Mouse (Mus musculus): Measurements from ENCODE around the gene Sectm1a. TPM values are rescaled to one million over a fixed set of nuclear protein-coding genes. Genes with fewer than 3 reads are reported as not detected.

Gene Sectm1a
- polyA plus RNA-seq, 1 experiment: not detected

DNA sequence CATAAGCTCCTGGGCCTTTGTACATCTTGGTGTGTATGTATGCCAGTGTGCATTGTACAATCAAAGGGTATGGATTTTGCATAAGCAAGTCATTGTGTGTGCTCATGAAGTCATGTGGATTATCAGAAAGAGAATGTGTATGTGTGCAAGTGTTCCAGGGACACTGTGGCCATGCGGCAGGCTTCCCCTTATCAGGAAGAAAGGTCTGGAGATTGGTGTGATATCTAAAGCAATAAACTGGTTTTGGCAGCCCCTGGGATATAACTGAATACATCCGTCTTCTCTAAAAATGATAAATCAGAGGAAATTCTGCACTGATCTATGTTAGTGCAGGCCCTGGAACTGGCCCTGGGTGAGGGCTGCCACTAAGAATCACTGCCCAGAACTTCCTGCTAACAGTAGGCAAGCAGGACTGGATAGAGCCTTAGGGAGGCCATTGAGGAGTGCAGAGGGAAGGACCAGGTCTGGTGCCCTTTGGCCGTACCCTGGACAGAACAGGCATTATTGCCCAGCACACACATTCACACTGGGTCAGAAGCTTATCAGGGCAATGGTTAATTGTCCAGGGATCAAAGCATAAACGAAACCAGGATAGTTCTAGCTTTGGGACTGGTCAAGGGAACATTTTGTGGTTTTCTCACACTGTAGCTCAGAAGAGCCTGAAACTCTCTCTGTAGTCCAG lies 20.2 kb upstream of the Sectm1a start:
- no peaks in the 10 kb centered on the region for H3K27me3 ChIP-seq (ENCODE audit: control insufficient read depth, insufficient read depth, low read length)
- H3K4me3 ChIP-seq (replicated peaks; ENCODE audit: insufficient read depth, low read depth, low read length): no peak overlapping the region
- no peak overlapping the region for H3K27ac ChIP-seq (ENCODE audit: insufficient read depth, low read length)
- TF ChIP-seq CTCF (IDR thresholded peaks at IDR 0.05; ENCODE audit: borderline replicate concordance, insufficient read depth, low read depth, low read length) (no peak), POLR2A (IDR thresholded peaks at IDR 0.05; ENCODE audit: borderline replicate concordance, insufficient read depth, low read length) (no peak)
- no peak for DNase-seq
- WGBS: 91% methylated on average over 4 of the region's 4 CpGs
- no peaks in the 10 kb centered on the region for H3K4me1 ChIP-seq (ENCODE audit: control insufficient read depth, insufficient read depth, low read length)

DNA sequence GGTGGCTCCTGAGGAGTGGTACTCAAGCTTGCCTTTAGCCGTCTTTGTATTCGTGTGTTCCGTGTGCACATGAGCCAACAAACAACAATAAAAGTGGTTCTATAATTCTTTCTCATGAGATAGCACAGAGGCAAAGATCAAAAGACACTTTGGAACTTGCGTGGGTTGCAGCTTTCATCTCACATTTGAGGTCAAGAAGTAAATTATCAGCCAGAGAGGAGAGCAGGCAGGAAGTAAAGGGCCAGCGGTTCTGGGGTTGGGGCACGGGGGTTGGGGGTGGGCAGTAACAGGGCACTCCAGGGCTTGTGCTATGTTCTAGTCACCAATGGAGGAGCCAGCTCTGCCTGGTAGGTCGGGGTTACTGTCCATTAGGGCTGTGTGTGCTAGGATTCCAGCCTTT lies 19.7 kb upstream of the Sectm1a start:
- WGBS: 75% methylated on average over 7 of the region's 7 CpGs

DNA sequence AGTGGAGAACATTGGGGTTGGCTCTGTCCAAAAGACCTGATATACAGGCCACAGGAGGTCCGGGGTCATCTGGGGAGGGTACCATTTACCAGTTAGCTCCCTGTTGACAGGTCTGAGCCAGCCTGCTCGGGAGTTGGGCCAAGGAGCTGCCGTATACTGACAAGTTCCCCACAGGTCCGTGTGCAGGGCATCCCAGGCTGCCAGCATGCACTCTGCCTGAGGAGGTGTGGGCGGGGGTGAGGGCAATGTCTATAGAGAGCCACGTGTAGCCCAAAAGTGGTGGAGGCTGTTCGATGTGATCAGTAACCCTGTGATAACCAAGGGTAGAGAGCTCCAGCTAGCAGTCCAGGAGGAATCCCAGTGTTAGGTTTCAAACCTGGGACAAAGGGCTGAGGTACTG lies 18.7 kb upstream of the Sectm1a start:
- Histone ChIP-seq H3K4me1 (ENCODE audit: control insufficient read depth, insufficient read depth, low read length) (no peaks in the 10 kb centered on the region), H3K27ac (ENCODE audit: insufficient read depth, low read length) (no peak overlapping the region), H3K4me3 (replicated peaks; ENCODE audit: insufficient read depth, low read depth, low read length) (no peak overlapping the region), H3K27me3 (ENCODE audit: control insufficient read depth, insufficient read depth, low read length) (no peaks in the 10 kb centered on the region)
- WGBS: 30% methylated on average over 7 of the region's 7 CpGs
- no peak for TF ChIP-seq POLR2A (IDR thresholded peaks at IDR 0.05; ENCODE audit: borderline replicate concordance, insufficient read depth, low read length)
- TF ChIP-seq CTCF (IDR thresholded peaks at IDR 0.05; ENCODE audit: borderline replicate concordance, insufficient read depth, low read depth, low read length): no peak
- no peak for DNase-seq

More for the DNA sequence above, 19.7 kb upstream of the Sectm1a start:
- Histone ChIP-seq H3K4me3 (replicated peaks; ENCODE audit: insufficient read depth, low read depth, low read length) (no peak overlapping the region), H3K4me1 (ENCODE audit: control insufficient read depth, insufficient read depth, low read length) (no peaks in the 10 kb centered on the region), H3K27me3 (ENCODE audit: control insufficient read depth, insufficient read depth, low read length) (no peaks in the 10 kb centered on the region), H3K27ac (ENCODE audit: insufficient read depth, low read length) (no peak overlapping the region)
- TF ChIP-seq CTCF (IDR thresholded peaks at IDR 0.05; ENCODE audit: borderline replicate concordance, insufficient read depth, low read depth, low read length): no peak
- TF ChIP-seq POLR2A (IDR thresholded peaks at IDR 0.05; ENCODE audit: borderline replicate concordance, insufficient read depth, low read length): no peak
- no peak for DNase-seq

DNA sequence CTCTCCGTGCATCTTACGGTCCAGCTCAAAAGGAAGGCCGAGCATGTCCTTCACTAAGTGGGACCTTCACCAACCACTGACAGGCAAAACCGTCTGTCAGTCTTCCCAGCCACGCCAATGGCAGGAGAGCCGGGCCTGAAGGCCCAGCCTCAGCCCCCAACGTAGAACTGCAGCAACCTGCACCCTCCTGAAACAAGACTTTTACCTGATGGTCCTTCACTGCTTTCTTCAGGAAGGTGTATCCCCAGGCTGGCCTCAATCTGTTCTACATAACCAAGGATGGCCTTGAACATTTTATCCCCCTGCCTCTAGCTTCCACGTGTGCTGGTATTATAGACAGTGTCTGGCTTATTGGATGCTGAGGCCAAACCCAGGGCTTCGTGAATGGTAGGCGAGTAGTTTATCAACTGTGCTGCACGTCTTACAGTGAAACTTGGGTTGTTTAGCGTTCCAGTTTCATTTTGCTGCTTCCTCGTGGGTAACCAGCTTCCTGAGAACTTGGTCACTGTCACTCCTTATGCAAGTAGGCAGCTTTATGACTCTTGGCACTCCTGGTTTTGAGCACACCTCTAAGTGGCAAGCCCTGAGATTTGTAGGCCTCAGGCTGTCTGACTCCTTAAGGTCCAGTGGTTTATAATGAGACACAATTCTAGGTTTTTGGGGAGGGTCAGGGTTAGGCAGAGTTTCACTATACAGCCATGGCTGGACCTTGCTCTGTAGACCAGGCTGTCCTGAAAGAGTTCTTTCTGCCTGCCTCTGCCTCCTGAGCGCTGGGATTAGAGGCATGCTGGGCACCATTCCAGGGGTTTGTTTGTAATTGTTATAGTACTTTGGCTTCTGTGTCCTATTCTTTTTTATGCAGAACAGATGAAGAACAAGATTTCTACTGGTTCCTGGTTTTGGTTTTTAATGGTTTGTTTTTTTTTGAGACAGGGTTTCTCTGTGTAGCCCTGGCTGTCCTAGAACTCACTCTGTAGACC lies 11.9 kb upstream of the Sectm1a start:
- 93% methylated on average over 14 of the region's 14 CpGs for WGBS
- TF ChIP-seq CTCF (IDR thresholded peaks at IDR 0.05; ENCODE audit: borderline replicate concordance, insufficient read depth, low read depth, low read length) (no peak), POLR2A (IDR thresholded peaks at IDR 0.05; ENCODE audit: borderline replicate concordance, insufficient read depth, low read length) (no peak)
- no peaks in the 10 kb centered on the region for H3K4me1 ChIP-seq (ENCODE audit: control insufficient read depth, insufficient read depth, low read length)
- no peak for DNase-seq
- no peak overlapping the region for H3K4me3 ChIP-seq (replicated peaks; ENCODE audit: insufficient read depth, low read depth, low read length)
- no peak overlapping the region for H3K27ac ChIP-seq (ENCODE audit: insufficient read depth, low read length)
- no peaks in the 10 kb centered on the region for H3K27me3 ChIP-seq (ENCODE audit: control insufficient read depth, insufficient read depth, low read length)

DNA sequence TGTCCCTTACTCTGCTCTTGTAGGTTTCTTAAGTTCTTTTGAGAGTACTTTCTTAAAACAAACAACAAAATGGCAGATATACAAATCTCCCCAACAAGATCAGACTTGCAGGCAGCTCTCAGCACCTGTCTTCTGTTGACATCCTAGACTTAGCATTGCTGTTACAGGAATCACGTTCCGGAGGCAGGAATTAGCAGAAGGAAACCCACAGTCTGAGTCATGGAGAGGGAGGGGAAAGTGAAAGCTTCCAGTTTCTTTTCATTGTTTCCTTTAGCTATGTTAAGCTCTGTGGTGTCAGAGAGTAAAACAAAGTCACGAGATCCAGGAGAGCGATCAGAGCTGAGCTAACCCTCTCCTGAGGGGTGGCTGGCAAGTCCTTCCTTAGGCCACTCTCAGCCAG lies 9.9 kb upstream of the Sectm1a start:
- Histone ChIP-seq H3K27ac (ENCODE audit: insufficient read depth, low read length) (no peak overlapping the region), H3K27me3 (ENCODE audit: control insufficient read depth, insufficient read depth, low read length) (no peaks in the 10 kb centered on the region), H3K4me3 (replicated peaks; ENCODE audit: insufficient read depth, low read depth, low read length) (no peak overlapping the region), H3K4me1 (ENCODE audit: control insufficient read depth, insufficient read depth, low read length) (no peaks in the 10 kb centered on the region)
- 73% methylated on average over 4 of the region's 4 CpGs for WGBS
- TF ChIP-seq POLR2A (IDR thresholded peaks at IDR 0.05; ENCODE audit: borderline replicate concordance, insufficient read depth, low read length) (no peak), CTCF (IDR thresholded peaks at IDR 0.05; ENCODE audit: borderline replicate concordance, insufficient read depth, low read depth, low read length) (no peak)
- no peak for DNase-seq

DNA sequence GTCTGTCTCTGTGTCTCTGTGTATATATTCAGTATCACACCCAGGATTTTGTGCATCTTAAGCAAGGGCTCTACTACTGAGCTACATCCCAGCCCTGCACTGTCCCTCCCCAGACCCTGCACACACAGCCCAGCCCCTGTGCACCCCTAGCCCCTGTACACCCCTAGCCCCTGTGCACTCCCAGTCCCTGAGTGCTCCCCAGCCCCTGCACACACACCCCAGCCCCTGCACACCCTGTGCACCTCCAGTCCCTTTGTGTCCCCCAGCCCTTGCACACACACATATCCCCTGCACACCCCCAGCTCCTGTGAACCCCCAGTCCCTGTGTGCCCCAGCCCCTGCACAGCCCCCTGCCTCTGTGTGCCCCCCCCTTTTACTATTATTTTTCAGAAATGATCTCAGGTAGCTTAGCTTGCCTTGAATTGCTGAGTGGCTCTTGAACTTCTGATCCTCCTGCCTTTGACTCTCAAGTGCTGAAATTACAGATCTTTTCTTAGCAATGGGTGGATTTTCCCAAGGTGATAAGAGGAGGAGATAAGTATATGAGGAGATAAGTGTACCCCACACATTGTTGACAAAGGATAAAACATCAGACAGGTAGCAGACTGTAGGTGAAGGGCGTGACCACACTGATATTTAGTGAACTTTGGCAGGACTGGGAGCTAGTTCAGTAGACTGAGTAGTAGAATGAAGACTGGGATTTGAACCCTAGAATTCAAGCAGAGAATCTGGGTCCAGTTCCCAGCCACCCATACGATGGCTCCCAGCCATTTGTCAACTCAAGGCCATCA lies 8.9 kb upstream of the Sectm1a start:
- no peak for DNase-seq
- Histone ChIP-seq H3K4me1 (ENCODE audit: control insufficient read depth, insufficient read depth, low read length) (no peaks in the 10 kb centered on the region), H3K4me3 (replicated peaks; ENCODE audit: insufficient read depth, low read depth, low read length) (no peak overlapping the region), H3K27ac (ENCODE audit: insufficient read depth, low read length) (no peak overlapping the region), H3K27me3 (ENCODE audit: control insufficient read depth, insufficient read depth, low read length) (no peaks in the 10 kb centered on the region)
- 93% methylated on average over 2 of the region's 2 CpGs for WGBS
- TF ChIP-seq POLR2A (IDR thresholded peaks at IDR 0.05; ENCODE audit: borderline replicate concordance, insufficient read depth, low read length): no peak
- no peak for TF ChIP-seq CTCF (IDR thresholded peaks at IDR 0.05; ENCODE audit: borderline replicate concordance, insufficient read depth, low read depth, low read length)

DNA sequence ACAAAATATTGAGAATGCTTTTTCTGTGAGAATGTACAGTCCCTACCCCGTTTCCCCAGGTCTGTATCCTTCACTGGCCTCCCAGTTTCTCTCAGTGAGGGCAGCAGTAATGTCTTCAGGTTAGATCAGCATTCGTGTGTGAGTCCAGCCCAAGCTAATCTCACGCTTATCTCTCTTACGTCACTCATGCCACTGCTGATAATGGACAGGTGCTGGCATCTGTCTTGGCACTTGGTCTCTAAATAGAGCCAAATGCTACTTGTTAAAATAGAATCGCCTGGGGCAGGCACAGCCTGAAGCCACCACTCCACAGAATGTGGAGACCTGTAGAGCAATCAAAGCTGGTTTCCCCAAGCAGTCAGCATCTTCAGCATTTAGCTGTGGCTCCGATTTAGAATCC lies 8.0 kb upstream of the Sectm1a start:
- Histone ChIP-seq H3K4me1 (ENCODE audit: control insufficient read depth, insufficient read depth, low read length) (no peaks in the 10 kb centered on the region), H3K27ac (ENCODE audit: insufficient read depth, low read length) (no peak overlapping the region), H3K4me3 (replicated peaks; ENCODE audit: insufficient read depth, low read depth, low read length) (no peak overlapping the region), H3K27me3 (ENCODE audit: control insufficient read depth, insufficient read depth, low read length) (no peaks in the 10 kb centered on the region)
- 59% methylated on average over 6 of the region's 6 CpGs for WGBS
- DNase-seq: no peak
- TF ChIP-seq POLR2A (IDR thresholded peaks at IDR 0.05; ENCODE audit: borderline replicate concordance, insufficient read depth, low read length) (no peak), CTCF (IDR thresholded peaks at IDR 0.05; ENCODE audit: borderline replicate concordance, insufficient read depth, low read depth, low read length) (no peak)
